Comparison of ENCODE assay signal across 8 mouse cellular contexts in the genomic region with DNA sequence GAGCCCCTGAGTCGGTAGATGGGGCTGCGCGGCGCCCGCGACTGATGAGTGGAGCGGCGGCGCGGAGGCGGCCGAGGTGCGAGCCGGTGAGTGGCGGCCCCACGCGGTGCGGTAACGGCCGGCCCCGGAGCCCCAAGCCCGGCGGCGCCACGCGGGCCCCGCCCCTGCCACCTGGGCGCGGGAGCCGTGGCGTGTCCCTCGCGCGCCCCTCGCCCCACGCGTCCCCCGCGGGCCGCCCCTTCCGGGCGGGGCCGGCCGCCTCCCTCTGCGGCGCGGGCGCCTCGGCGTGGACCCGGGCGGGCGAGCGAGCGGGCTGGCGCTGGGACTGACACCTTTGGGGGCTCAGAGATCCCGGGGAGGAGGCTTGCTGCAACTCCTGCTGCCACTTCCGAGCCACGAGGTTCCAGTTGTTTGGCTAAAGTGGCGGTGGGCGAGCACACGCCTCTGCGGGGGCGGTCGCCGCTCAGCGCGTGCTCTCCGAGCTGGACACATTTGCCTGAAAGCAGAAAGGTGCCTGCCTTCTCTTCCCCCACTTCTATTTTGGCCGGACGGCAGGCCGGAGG. TPM values are rescaled to one million over a fixed set of nuclear protein-coding genes. Genes with fewer than 3 reads are reported as not detected.
A peak's percentile ranks its signal among the peaks of the same experiment; 100 is the strongest.
DNase-seq lines count a peak whose midpoint lies in the region; ATAC-seq lines count a peak whose summit lies in the region.

No protein-coding gene starts in this region.

- no peaks in the 10 kb centered on the region for H3K4me1 ChIP-seq in intestine, embryonic 15.5 days (replicated peaks)

- DNase-seq in lung, adult 18-20 months, result peak; percentile 10 to 25
- DNase-seq in lung, postnatal 25 days (ENCODE audit: low spot score), result no peak
- peak; percentile 3 to 15 for DNase-seq in adrenal gland, postnatal 4 days (ENCODE audit: low spot score in 2 of 2)
- peak; percentile 8 to 32 for DNase-seq in frontal cortex, postnatal 25 days (ENCODE audit: low spot score in 2 of 2)
- peak; percentile 27 for DNase-seq in lung, postnatal 10 days
- DNase-seq in retina, postnatal 1 day, result peak; percentile 61
- peak; percentile 71 for DNase-seq in thymus, postnatal 4 days

- ATAC-seq in intestine, embryonic 15.5 days, result peak; percentile 82

- no peaks in the 10 kb centered on the region for H3K27me3 ChIP-seq in intestine, embryonic 15.5 days (replicated peaks)

- H3K9ac ChIP-seq in intestine, embryonic 15.5 days, result peak overlapping the region; percentile 86

- H3K36me3 ChIP-seq in intestine, embryonic 15.5 days, result no peaks in the 10 kb centered on the region

- peak overlapping the region; percentile 77 for H3K27ac ChIP-seq in intestine, embryonic 15.5 days

- peak overlapping the region; percentile 88 for H3K4me3 ChIP-seq in intestine, embryonic 15.5 days (replicated peaks)

- WGBS in intestine, embryonic 15.5 days, result under 1% methylated on average over 68 of the region's 72 CpGs

- H3K4me2 ChIP-seq in intestine, embryonic 15.5 days (replicated peaks), result peak overlapping the region; percentile 84

- H3K9me3 ChIP-seq in intestine, embryonic 15.5 days, result no peaks in the 10 kb centered on the region

RNA-seq across cellular contexts. Expression of gene Mpp6, which starts 0.4 kb away (rescaled TPM):
- 10 to 100 TPM; 58.8 to 62.9 TPM for total RNA-seq in adrenal gland, postnatal 4 days (2021)
- polyA plus RNA-seq in intestine, embryonic 15.5 days (2015; fragmentation: Nextera tagmentation; extraction: Ambion mirVana), result 56.2 and 64.5 TPM in 2 replicates
